Mouse (Mus musculus) forebrain, embryonic 13.5 days (tissue): Measurements from ENCODE around the gene Mgl2. TPM values are rescaled to one million over a fixed set of nuclear protein-coding genes. Genes with fewer than 3 reads are reported as not detected.

Experiments used
- ATAC-seq: fragments of 200-750 bp; cut with Nextera tagmentation; 2 replicates; pipeline ENCODE4 v1.8.0; 2017
- H3K27ac ChIP-seq: fragments of 300-500 bp; sonication (generic); 2 replicates; pipeline ENCODE4 v1.5.1; 2015; ENCODE audit warnings: inconsistent platforms, mild to moderate bottlenecking, moderate library complexity
- H3K27me3 ChIP-seq: fragments of 300-500 bp; sonication (generic); 2 replicates; pipeline ENCODE4 v1.6.1; 2015; ENCODE audit warnings: mild to moderate bottlenecking, inconsistent platforms
- H3K36me3 ChIP-seq: fragments of 300-500 bp; sonication (generic); 2 replicates; pipeline ENCODE4 v1.6.1; 2015; ENCODE audit warnings: mild to moderate bottlenecking, inconsistent platforms; ENCODE audit not compliant: poor library complexity, severe bottlenecking
- H3K4me1 ChIP-seq: fragments of 300-500 bp; sonication (generic); 2 replicates; pipeline ENCODE4 v1.6.1; 2015; ENCODE audit warnings: inconsistent platforms
- H3K4me2 ChIP-seq: fragments of 300-500 bp; sonication (generic); 2 replicates; pipeline ENCODE4 v1.6.1; 2015; ENCODE audit warnings: inconsistent platforms, mild to moderate bottlenecking, moderate library complexity
- H3K4me3 ChIP-seq: fragments of 300-500 bp; sonication (generic); 2 replicates; pipeline ENCODE4 v1.5.1; 2015; ENCODE audit warnings: mild to moderate bottlenecking, inconsistent platforms
- H3K9ac ChIP-seq: fragments of 300-500 bp; sonication (generic); 2 replicates; pipeline ENCODE4 v1.6.1; 2015; ENCODE audit warnings: mild to moderate bottlenecking, inconsistent platforms
- H3K9me3 ChIP-seq: fragments of 300-500 bp; sonication (generic); replicated peaks from 2 replicates; pipeline ENCODE4 v1.6.1; 2016; ENCODE audit warnings: inconsistent platforms
- WGBS: fragments of 180-500 bp; shearing (Covaris S2); methylation state at CpG from one replicate; pipeline ENCODE4 v1.1.7; 2015; 5-methylcytosine and 5-hydroxymethylcytosine counted together
- polyA plus RNA-seq: library from polyadenylated mRNA; unstranded; fragments of >200 nt; fragmentation: Nextera tagmentation; extraction: Ambion mirVana; gene quantifications from 2 replicates; pipeline ENCODE4 v1.2.1, GENCODE M21; 2015

Gene Mgl2
- polyA plus RNA-seq, 1 experiment from 2014 or later: 0.32 TPM

DNA sequence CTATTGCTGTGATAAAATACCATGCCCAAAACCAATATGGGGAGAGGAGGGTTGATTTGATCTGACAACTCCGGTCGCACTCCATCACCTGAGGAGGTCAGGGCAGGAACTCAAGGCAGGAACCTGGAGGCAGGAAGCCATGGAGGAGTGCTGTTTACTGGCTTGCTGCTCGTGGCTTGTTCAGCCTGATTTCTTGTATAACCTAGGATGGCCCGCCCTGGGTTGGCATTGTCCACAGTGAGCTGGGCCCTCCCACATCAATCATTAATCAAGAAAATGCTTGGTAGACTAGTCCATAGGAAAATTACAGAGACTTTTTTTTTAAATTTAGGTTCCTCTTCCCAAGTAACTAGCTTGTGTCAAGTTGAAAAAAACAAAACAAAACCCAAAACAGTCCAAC is 44.4 kb downstream of the Mgl2 start:
- Histone ChIP-seq H3K4me2 (no peak overlapping the region), H3K27me3 (no peaks in the 10 kb centered on the region), H3K9ac (no peak overlapping the region), H3K4me1 (no peaks in the 10 kb centered on the region), H3K4me3 (no peak overlapping the region), H3K9me3 (no peaks in the 10 kb centered on the region; the same call in 1 of the 2 replicates), H3K36me3 (no peaks in the 10 kb centered on the region), H3K27ac (no peak overlapping the region)
- ATAC-seq: no peak
- WGBS: 75% methylated on average over 4 of the region's 4 CpGs

DNA sequence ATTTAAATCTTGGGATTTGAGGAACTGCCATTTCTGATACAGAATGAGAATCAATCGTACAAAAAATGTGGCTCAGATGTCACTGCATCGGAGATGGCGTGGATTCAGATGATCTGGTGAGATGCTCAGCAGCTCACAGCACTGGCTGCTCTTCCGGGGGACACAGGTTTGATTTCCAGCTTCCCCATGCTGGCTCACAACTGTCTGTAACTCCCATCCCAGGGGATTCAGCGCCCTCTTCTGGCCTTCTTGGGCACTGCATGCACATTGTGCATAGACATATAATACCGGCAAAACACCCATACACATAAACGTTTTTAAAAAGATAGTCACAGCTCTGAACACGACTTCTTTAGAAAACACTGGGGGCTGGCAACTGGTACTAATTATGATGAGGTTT is 47.5 kb downstream of the Mgl2 start:
- H3K4me1 ChIP-seq: no peaks in the 10 kb centered on the region
- H3K27ac ChIP-seq: no peak overlapping the region
- WGBS: 78% methylated on average over 8 of the region's 8 CpGs
- H3K36me3 ChIP-seq: no peaks in the 10 kb centered on the region
- H3K4me2 ChIP-seq: no peak overlapping the region
- H3K9me3 ChIP-seq: no peaks in the 10 kb centered on the region; the same call in 1 of the 2 replicates
- H3K4me3 ChIP-seq: no peak overlapping the region
- ATAC-seq: no peak
- no peak overlapping the region for H3K9ac ChIP-seq
- no peaks in the 10 kb centered on the region for H3K27me3 ChIP-seq

DNA sequence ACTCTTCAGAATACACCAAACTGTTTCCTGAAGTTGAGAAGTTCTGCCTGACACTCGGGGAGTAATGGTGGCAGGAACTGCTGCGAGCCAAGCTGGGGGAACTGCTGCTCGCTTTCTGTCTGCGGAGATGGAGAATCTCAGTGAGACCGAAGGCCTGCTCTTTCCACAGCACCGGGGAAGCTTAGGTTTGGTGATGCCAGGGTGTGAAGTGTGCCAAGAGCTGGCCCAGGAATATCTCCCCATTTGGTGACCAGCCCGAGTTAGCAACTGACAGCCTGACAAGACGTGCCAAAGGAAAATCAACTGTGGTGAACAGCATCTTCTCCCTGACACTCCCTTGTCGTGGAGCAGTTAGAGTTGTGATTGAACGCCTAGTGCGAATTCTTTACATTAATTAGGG is 48.2 kb downstream of the Mgl2 start:
- WGBS: 90% methylated on average over 11 of the region's 11 CpGs
- Histone ChIP-seq H3K36me3 (no peaks in the 10 kb centered on the region), H3K4me1 (no peaks in the 10 kb centered on the region)

DNA sequence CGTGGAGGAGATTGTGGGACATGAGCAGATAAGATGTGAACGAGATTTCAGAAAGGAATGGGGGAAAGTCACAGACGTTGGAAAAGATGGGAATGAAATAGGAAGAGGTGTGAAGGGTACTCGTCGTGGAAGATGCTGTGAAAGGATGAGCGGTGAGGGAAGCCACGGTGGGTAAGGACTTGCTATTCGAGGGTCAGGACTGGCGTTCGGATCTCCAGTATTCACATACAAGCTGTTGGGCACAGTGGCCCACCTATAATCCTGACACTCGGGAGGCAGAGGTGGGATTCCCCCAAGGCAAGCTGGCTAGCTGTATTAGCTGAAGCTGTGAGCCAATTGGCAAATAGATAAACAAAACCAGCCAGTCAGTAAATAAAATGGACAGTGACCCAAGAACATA is 48.6 kb downstream of the Mgl2 start:
- Histone ChIP-seq H3K4me1 (no peaks in the 10 kb centered on the region), H3K9me3 (no peaks in the 10 kb centered on the region; the same call in 1 of the 2 replicates), H3K36me3 (no peaks in the 10 kb centered on the region), H3K4me3 (no peak overlapping the region), H3K27ac (no peak overlapping the region), H3K9ac (no peak overlapping the region), H3K27me3 (no peaks in the 10 kb centered on the region), H3K4me2 (no peak overlapping the region)
- 79% methylated on average over 11 of the region's 11 CpGs for WGBS
- ATAC-seq: no peak

More for the DNA sequence above, 48.2 kb downstream of the Mgl2 start:
- no peak overlapping the region for H3K27ac ChIP-seq
- H3K4me2 ChIP-seq: no peak overlapping the region
- no peak for ATAC-seq
- no peaks in the 10 kb centered on the region; the same call in 1 of the 2 replicates for H3K9me3 ChIP-seq
- H3K9ac ChIP-seq: no peak overlapping the region
- no peaks in the 10 kb centered on the region for H3K27me3 ChIP-seq
- no peak overlapping the region for H3K4me3 ChIP-seq

DNA sequence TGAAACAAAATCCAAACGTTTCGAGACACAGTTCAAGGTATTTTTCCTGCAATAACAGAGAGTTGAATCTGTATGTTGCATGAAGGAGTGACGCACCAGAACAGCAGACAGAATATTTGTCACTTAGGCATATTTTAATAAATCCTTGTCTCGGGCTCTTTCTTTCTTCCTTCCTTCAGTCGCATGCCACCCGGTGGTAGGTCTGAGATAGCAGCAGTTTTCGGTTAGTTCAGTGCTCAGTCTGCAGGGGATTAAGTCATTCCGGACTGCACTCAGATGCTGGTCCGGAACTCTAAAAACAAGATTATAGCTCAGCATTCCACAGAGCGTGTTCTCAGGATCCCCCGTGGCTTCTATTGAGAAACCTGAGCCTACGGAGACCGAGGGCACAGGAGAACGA is 49.3 kb downstream of the Mgl2 start:
- no peak for ATAC-seq
- Histone ChIP-seq H3K9ac (no peak overlapping the region), H3K27me3 (no peaks in the 10 kb centered on the region), H3K27ac (no peak overlapping the region), H3K36me3 (no peaks in the 10 kb centered on the region), H3K4me2 (no peak overlapping the region), H3K9me3 (no peaks in the 10 kb centered on the region; the same call in 1 of the 2 replicates), H3K4me1 (no peaks in the 10 kb centered on the region), H3K4me3 (no peak overlapping the region)
- 31% methylated on average over 14 of the region's 14 CpGs for WGBS

DNA sequence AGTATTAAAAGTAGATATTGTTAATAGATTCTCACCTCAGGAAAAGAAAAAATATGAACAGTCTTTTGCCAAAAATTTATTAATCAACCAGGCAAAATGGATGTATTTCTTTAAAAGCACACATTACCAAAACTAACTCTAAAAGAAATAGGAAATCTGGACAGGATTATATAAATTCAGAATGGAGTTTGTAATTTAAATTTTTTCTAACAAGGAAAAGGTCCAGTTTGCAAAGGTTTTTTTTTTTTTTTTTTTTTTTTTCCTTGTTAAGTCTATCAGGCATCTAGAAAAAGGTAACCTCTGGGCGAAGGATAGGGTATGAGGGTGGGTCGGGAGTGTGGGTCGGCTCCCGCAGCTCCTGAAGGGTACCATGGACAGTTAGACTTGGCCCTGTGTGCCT is 50.4 kb downstream of the Mgl2 start:
- ATAC-seq: no peak
- Histone ChIP-seq H3K27me3 (no peaks in the 10 kb centered on the region), H3K9me3 (no peaks in the 10 kb centered on the region; the same call in 1 of the 2 replicates), H3K4me1 (no peaks in the 10 kb centered on the region), H3K36me3 (no peaks in the 10 kb centered on the region), H3K27ac (no peak overlapping the region), H3K9ac (no peak overlapping the region), H3K4me2 (no peak overlapping the region), H3K4me3 (no peak overlapping the region)
- WGBS: 90% methylated on average over 4 of the region's 4 CpGs

DNA sequence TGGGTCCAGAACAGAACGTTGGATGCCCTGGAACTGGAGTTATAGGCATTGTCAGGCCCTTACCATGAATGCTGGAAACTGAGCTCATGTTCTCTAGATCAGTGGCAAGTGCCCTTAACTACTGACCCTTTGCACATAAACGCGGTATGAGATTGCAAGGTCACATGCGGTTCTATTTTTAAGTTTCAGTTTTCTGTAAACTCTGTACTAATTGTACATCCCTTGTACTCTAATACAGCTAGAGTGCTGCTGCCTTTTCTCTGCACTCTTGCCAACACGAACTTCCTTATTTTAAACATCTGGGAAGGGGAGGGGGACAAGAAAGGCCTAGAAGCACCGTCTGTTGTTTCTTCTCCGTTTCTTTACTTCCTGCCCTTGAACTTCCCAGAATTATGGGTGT is 55.0 kb downstream of the Mgl2 start:
- H3K4me3 ChIP-seq: no peak overlapping the region
- H3K27ac ChIP-seq: no peak overlapping the region
- H3K9ac ChIP-seq: no peak overlapping the region
- no peaks in the 10 kb centered on the region for H3K27me3 ChIP-seq
- H3K4me2 ChIP-seq: no peak overlapping the region
- WGBS: 88% methylated on average over 7 of the region's 7 CpGs
- H3K36me3 ChIP-seq: no peaks in the 10 kb centered on the region
- no peak for ATAC-seq
- no peaks in the 10 kb centered on the region for H3K4me1 ChIP-seq
- no peaks in the 10 kb centered on the region for H3K9me3 ChIP-seq

Other genes starting within 250 kb of the Mgl2 start
- gene Kctd11, start 248.9 kb upstream of the Mgl2 start, polyA plus RNA-seq: 1.3 and 1.4 TPM in 2 replicates
- gene Acap1, start 234.8 kb upstream of the Mgl2 start, polyA plus RNA-seq: 0.28 and 0.34 TPM in 2 replicates
- gene 2810408A11Rik, start 229.3 kb upstream of the Mgl2 start, polyA plus RNA-seq: 19.1 and 20.3 TPM in 2 replicates
- gene Neurl4, start 229.3 kb upstream of the Mgl2 start, polyA plus RNA-seq: 15.5 and 20.2 TPM in 2 replicates
- gene Gps2, start 216.4 kb upstream of the Mgl2 start, polyA plus RNA-seq: 90.1 and 93.2 TPM in 2 replicates
- gene Eif5a, start 208.4 kb upstream of the Mgl2 start, polyA plus RNA-seq: 1,467 and 1,510 TPM in 2 replicates
- 4.5 and 6.0 TPM in 2 replicates for gene Ybx2, start 194.5 kb upstream of the Mgl2 start, polyA plus RNA-seq
- 9.3 and 12.6 TPM in 2 replicates for gene Slc2a4, start 182.1 kb upstream of the Mgl2 start, polyA plus RNA-seq
- 0.59 and 1.4 TPM in 2 replicates for gene Cldn7, start 165.6 kb upstream of the Mgl2 start, polyA plus RNA-seq
- gene Ctdnep1, start 149.2 kb upstream of the Mgl2 start, polyA plus RNA-seq: 21.1 and 24.3 TPM in 2 replicates
- gene Elp5, start 147.8 kb upstream of the Mgl2 start, polyA plus RNA-seq: 157 and 164 TPM in 2 replicates
- 598 and 670 TPM in 2 replicates for gene Gabarap, start 139.2 kb upstream of the Mgl2 start, polyA plus RNA-seq
- 78.5 and 79.9 TPM in 2 replicates for gene Phf23, start 134.6 kb upstream of the Mgl2 start, polyA plus RNA-seq
- gene Dvl2, start 129.7 kb upstream of the Mgl2 start, polyA plus RNA-seq: 31.8 and 35.4 TPM in 2 replicates
- 48.7 and 51.3 TPM in 2 replicates for gene Acadvl, start 114.9 kb upstream of the Mgl2 start, polyA plus RNA-seq
- gene Dlg4, start 113.4 kb upstream of the Mgl2 start, polyA plus RNA-seq: 26.2 and 31.1 TPM in 2 replicates
- 0.37 and 0.59 TPM in 2 replicates for gene Asgr1, start 76.2 kb upstream of the Mgl2 start, polyA plus RNA-seq
- gene Asgr2, start 37.7 kb upstream of the Mgl2 start, polyA plus RNA-seq: not detected in 2 replicates
- gene Clec10a, start 25.9 kb downstream of the Mgl2 start, polyA plus RNA-seq: 0.53 TPM in 1 of 2 replicates, not detected in the other
- 1.8 and 2.2 TPM in 2 replicates for gene Slc16a11, start 82.4 kb downstream of the Mgl2 start, polyA plus RNA-seq
- 13.4 and 14.8 TPM in 2 replicates for gene Slc16a13, start 90.7 kb downstream of the Mgl2 start, polyA plus RNA-seq
- gene Bcl6b, start 99.5 kb downstream of the Mgl2 start, polyA plus RNA-seq: 4.3 and 4.7 TPM in 2 replicates
- 226 and 229 TPM in 2 replicates for gene 0610010K14Rik, start 107.6 kb downstream of the Mgl2 start, polyA plus RNA-seq
- 10.7 and 12.1 TPM in 2 replicates for gene Gm21988, start 109.5 kb downstream of the Mgl2 start, polyA plus RNA-seq
- 227 and 236 TPM in 2 replicates for gene Rnasek, start 109.5 kb downstream of the Mgl2 start, polyA plus RNA-seq
- gene Alox12, start 125.0 kb downstream of the Mgl2 start, polyA plus RNA-seq: 0.74 and 1.0 TPM in 2 replicates
- gene Alox12e, start 192.3 kb downstream of the Mgl2 start, polyA plus RNA-seq: not detected in 2 replicates
- 0.15 TPM in 1 of 2 replicates, not detected in the other for gene Alox15, start 221.7 kb downstream of the Mgl2 start, polyA plus RNA-seq